Mouse (Mus musculus) kidney, adult 2 months (tissue): ENCODE results near the gene Msx3. TPM values are rescaled to one million over a fixed set of nuclear protein-coding genes. Genes with fewer than 3 reads are reported as not detected.
A peak's percentile ranks its signal among the peaks of the same experiment; 100 is the strongest.

Experiments
- DNase-seq: peaks from one replicate; pipeline ENCODE4 v3.0.0; 2021
- H3K27ac ChIP-seq: fragments of 200-500 bp; 2 replicates; pipeline ENCODE4 v1.5.1; 2012; ENCODE audit warnings: low read depth, low read length, control low read depth, inconsistent platforms; ENCODE audit not compliant: insufficient read depth
- H3K27me3 ChIP-seq: fragments of 200-500 bp; replicated peaks from 2 replicates; pipeline ENCODE4 v1.6.1; 2012; ENCODE audit warnings: mild to moderate bottlenecking, moderate library complexity, low read length, inconsistent platforms; ENCODE audit not compliant: control insufficient read depth, insufficient read depth
- H3K36me3 ChIP-seq: fragments of 200-500 bp; 2 replicates; pipeline ENCODE4 v1.6.1; 2012; ENCODE audit warnings: mild to moderate bottlenecking, moderate library complexity, low read length, inconsistent platforms; ENCODE audit not compliant: control insufficient read depth, insufficient read depth
- H3K4me1 ChIP-seq: fragments of 200-500 bp; 2 replicates; pipeline ENCODE4 v1.6.1; 2011; ENCODE audit warnings: low read length; ENCODE audit not compliant: control insufficient read depth, insufficient read depth
- H3K4me3 ChIP-seq: fragments of 200-500 bp; 2 replicates; pipeline ENCODE4 v1.5.1; 2011; ENCODE audit warnings: mild to moderate bottlenecking, low read depth, low read length, control low read depth; ENCODE audit not compliant: insufficient read depth
- CTCF ChIP-seq: fragments of 200-500 bp; conservative IDR thresholded peaks from 2 replicates; pipeline ENCODE4 v1.5.1; 2011; ENCODE audit warnings: low read depth, mild to moderate bottlenecking, control low read depth, low read length, moderate library complexity, mixed read lengths; ENCODE audit not compliant: insufficient read depth, insufficient read length
- POLR2A ChIP-seq: fragments of 200-500 bp; IDR thresholded peaks from one replicate; pipeline ENCODE4 v1.6.1; 2011; ENCODE audit warnings: low read depth, low read length, control low read depth
- WGBS: fragments of 180-500 bp; shearing (Covaris S2); methylation state at CpG from one replicate; pipeline ENCODE4 v1.1.7; 2018; 5-methylcytosine and 5-hydroxymethylcytosine counted together
- polyA plus RNA-seq: library from polyadenylated mRNA; depleted of rRNA; stranded (reverse); fragments of >200 nt; gene quantifications from 2 replicates; pipeline ENCODE4 v1.2.3, GENCODE M21; 2012

Gene Msx3
- polyA plus RNA-seq, 1 experiment: not detected

DNA sequence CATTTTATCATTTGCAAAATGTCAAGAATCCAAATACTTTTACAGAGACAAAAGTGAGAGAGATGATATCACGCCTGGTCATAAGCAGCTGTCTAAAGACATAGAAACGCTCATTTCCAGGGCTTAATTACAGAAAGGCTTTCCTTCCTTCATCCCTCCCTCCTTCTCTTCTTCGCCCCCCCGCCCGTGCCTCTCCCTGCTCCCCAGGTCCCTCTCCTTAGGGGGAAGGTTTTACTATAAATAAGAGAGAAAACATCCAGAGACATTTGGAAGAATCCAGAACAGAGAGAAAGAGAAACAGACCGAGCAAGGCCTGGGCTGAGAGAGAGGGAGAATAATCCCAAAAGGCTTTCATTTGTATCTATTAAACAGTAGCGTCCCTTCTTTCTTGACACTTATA is 13.4 kb downstream of the Msx3 start:
- WGBS: 22% methylated on average over 7 of the region's 7 CpGs
- H3K4me1 ChIP-seq: no peaks in the 10 kb centered on the region
- DNase-seq: no peak
- no peaks in the 10 kb centered on the region for H3K27me3 ChIP-seq
- peak overlapping the region; percentile 76 for H3K4me3 ChIP-seq
- no peaks in the 10 kb centered on the region; the same call in 1 of the 2 replicates for H3K36me3 ChIP-seq
- TF ChIP-seq POLR2A: no peak
- TF ChIP-seq CTCF: no peak
- H3K27ac ChIP-seq: no peak overlapping the region

DNA sequence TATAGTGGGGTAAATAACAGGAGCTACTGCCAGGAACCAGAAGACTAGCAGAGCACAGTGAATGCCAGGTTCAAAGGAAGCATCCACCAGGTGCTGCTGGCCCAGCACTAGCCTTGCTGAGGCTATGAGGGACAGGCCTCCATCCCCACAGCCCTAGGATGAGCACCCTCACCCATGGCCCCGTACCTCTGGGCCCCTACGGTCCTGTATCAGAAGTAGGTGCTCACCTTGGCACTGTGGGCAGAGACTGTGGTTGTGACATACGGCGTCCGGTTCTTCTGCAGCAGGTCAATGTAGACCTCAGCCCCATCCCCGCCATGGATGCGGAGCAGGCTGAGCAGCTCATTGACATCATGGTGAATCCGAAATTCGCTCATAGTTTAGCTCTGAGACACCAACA is 15.5 kb downstream of the Msx3 start:
- Histone ChIP-seq H3K4me3 (no peak overlapping the region), H3K27me3 (no peaks in the 10 kb centered on the region), H3K27ac (no peak overlapping the region), H3K36me3 (peaks cover under 1% of the 10 kb centered on the region; the same call in 1 of the 2 replicates), H3K4me1 (no peaks in the 10 kb centered on the region)
- TF ChIP-seq POLR2A (no peak), CTCF (no peak)
- whole genome bisulfite sequencing: 97% methylated on average over 9 of the region's 9 CpGs
- DNase-seq: no peak

DNA sequence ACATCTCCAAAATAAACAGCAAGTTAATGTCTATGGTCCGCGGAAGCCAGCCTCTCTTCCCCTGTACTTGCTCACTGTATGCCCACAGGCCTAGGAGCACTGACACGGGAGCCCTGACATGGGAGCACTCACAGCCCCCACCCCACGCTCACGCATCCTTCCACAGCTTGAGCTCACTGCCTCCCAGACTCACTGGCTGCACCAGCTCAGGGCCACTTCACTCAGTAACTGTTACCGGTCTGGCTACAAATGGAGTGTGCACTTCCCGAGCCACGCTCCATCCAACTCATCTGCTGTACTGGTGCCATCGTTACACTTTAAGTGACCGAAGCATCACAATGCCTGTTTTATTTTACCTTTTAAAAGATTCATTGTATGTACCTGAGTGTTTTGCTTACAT is 16.5 kb downstream of the Msx3 start:
- Histone ChIP-seq H3K36me3 (peaks cover 1% of the 10 kb centered on the region; the same call in 1 of the 2 replicates), H3K27ac (no peak overlapping the region), H3K4me1 (no peaks in the 10 kb centered on the region), H3K27me3 (no peaks in the 10 kb centered on the region), H3K4me3 (no peak overlapping the region)
- no peak for DNase-seq
- TF ChIP-seq CTCF: no peak
- no peak for TF ChIP-seq POLR2A
- 97% methylated on average over 10 of the region's 10 CpGs for WGBS

DNA sequence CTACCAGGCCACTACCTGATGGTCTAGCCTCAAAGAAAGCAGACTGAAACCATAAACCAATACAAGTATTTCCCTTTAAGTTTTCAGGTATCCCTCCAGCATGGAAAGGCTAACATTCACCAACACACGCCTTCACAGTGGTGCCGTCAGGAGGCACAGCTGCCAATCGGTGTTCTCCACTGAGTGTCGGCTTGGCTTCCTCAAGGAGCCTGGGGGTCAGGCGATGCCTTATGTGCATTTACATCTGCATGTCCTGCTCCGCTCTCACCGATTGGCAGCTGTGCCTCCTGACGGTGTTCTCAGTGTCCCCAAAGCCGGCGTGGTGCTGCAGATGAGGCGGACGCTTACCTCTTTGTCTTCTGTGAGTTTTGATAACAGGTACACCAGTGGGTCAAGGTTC is 17.1 kb downstream of the Msx3 start:
- no peak overlapping the region for H3K4me3 ChIP-seq
- no peak overlapping the region for H3K27ac ChIP-seq
- H3K36me3 ChIP-seq: peaks cover 1% of the 10 kb centered on the region; the same call in 1 of the 2 replicates

DNA sequence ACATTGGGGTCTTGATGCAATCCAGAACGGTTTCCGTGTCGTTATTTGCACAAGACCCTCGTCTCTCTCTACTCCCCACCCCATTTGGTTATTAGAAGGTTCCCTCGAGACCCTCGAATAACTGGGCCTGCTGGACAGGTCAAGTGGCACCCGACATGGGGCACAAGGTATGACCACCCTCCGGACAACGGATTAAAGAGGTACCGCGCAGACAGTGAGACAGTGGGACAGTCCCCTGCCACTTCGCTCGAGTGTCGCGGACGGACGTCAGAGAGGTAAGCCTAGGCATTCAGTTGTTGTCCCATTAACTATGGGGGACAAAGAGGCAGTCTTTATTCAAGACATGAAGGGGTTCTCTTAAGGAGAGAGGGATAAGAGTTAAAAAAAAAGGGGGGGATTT is 37.6 kb downstream of the Msx3 start:
- no peak for DNase-seq
- TF ChIP-seq POLR2A (no peak), CTCF (no peak)
- Histone ChIP-seq H3K36me3 (no peaks in the 10 kb centered on the region), H3K27ac (no peak overlapping the region), H3K27me3 (no peaks in the 10 kb centered on the region), H3K4me3 (no peak overlapping the region), H3K4me1 (no peaks in the 10 kb centered on the region)
- WGBS: 98% methylated on average over 17 of the region's 17 CpGs

More for the DNA sequence above, 17.1 kb downstream of the Msx3 start:
- DNase-seq: no peak
- WGBS: 95% methylated on average over 12 of the region's 12 CpGs
- H3K4me1 ChIP-seq: no peaks in the 10 kb centered on the region
- TF ChIP-seq POLR2A (no peak), CTCF (no peak)
- no peaks in the 10 kb centered on the region for H3K27me3 ChIP-seq

DNA sequence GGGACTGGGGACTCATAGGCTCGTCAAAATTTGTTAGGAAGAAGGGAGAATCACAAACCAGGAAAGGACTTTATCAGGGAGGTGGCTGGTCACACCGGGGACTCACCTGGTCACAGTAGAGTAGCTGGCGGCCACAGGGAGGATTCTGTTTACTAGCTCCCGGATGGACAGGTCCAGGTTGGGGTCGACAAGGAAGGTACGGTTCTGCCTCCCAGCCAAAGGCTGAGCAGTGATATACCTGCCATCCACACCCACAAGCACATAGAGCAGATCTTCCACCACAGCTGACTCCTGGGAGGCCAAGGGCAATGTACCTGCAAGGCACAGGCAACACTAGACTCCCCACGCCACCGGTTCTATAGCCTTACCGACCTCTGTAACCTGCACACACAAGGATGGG is 41.1 kb downstream of the Msx3 start:
- H3K27me3 ChIP-seq: no peaks in the 10 kb centered on the region
- TF ChIP-seq POLR2A (no peak), CTCF (no peak)
- DNase-seq: no peak
- H3K27ac ChIP-seq: no peak overlapping the region
- 0 out of 2 replicates have a peak, but pooled peaks cover 2% of the 10 kb centered on the region for H3K36me3 ChIP-seq
- WGBS: 94% methylated on average over 9 of the region's 9 CpGs
- no peak overlapping the region for H3K4me3 ChIP-seq
- H3K4me1 ChIP-seq: no peaks in the 10 kb centered on the region

DNA sequence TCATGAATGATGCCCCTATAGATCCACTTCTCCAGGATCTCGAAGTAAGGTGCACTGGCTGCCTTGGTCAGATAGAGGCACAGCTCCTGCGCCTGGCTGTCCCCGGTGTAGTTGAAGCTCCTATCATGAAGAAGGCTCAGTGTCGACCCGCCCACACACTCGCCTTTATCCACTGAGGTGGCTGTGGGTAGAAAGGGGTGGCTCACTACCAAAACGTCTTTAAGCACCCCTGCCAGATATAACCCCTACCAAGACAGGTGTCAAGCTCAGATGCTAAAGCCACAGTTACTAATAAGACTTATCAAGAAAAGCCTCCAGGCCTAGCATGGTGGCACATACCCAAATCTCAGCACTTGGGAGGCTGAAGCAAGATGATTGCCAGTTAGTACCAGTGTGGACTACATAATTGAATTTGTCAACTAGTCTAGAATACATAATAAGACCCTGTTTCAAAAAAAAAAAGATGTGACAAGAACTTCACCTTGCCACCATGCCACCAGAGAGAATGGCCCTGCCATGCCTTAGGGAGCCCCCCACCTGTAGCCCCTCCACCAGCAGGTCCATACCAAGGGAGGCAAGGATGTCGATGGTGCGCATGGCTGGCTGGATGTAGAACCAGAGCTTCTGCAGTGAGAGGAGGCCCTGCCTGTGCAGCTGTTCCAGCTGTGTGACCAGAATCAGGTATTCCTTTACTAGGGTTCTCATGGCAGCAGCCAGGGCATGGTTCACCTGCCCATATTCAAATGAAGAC is 41.9 kb downstream of the Msx3 start:
- TF ChIP-seq CTCF (no peak), POLR2A (no peak)
- Histone ChIP-seq H3K36me3 (0 out of 2 replicates have a peak, but pooled peaks cover 2% of the 10 kb centered on the region), H3K27me3 (no peaks in the 10 kb centered on the region), H3K4me1 (no peaks in the 10 kb centered on the region), H3K27ac (no peak overlapping the region), H3K4me3 (no peak overlapping the region)
- no peak for DNase-seq
- 94% methylated on average over 9 of the region's 9 CpGs for WGBS
